Mouse (Mus musculus): Measurements from ENCODE around the gene Plekha8. TPM values are rescaled to one million over a fixed set of nuclear protein-coding genes. Genes with fewer than 3 reads are reported as not detected.

The Plekha8 gene
- polyA plus RNA-seq, 2 experiments: 1.7 to 2.6 TPM

- ATAC-seq (ENCODE audit: insufficient read depth) (no peak), DNase-seq (ENCODE audit: low read depth in 3 of 3, low spot score in 3 of 3) (no peak)
- Histone ChIP-seq H3K9ac (replicated peaks) (no peak overlapping the region), H3K27me3 (ENCODE audit: control insufficient read depth, insufficient read depth, low read length) (peaks cover 12% of the 10 kb centered on the region), H3K36me3 (replicated peaks; ENCODE audit: control insufficient read depth, insufficient read depth, low read depth) (no peaks in the 10 kb centered on the region), H3K4me2 (ENCODE audit: low read depth) (no peak overlapping the region), H3K9me3 (ENCODE audit: control insufficient read depth, low read length) (no peaks in the 10 kb centered on the region), H3K4me1 (replicated peaks; ENCODE audit: control insufficient read depth in 2 of 2, insufficient read depth in 2 of 2, low read length in 1 of 2) (peaks cover 4 to 12% of the 10 kb centered on the region in 2 experiments; a peak in 3 of 4 replicates), H3K4me3 (ENCODE audit: insufficient read depth in 1 of 2, low read depth in 2 of 2, low read length in 2 of 2) (no peak overlapping the region), H3K27ac (no peak overlapping the region)
- WGBS (ENCODE audit: insufficient replicate concordance): 66% methylated on average over 4 of the region's 4 CpGs
- no peak for TF ChIP-seq CTCF (IDR thresholded peaks at IDR 0.05; ENCODE audit: low read depth)
- no peak for TF ChIP-seq EP300 (IDR thresholded peaks at IDR 0.05; ENCODE audit: low read depth)
Measured at GRCm38 (mm10) chr6:54684085-54684484, 89.2 kb downstream of the Plekha8 start.

GRCm38 (mm10) chr6:54685103-54685502 is 90.2 kb downstream of the Plekha8 start:
- no peaks in the 10 kb centered on the region for H3K9me3 ChIP-seq (ENCODE audit: control insufficient read depth, low read length)
- ATAC-seq (ENCODE audit: insufficient read depth) (no peak), DNase-seq (ENCODE audit: low read depth in 3 of 3, low spot score in 3 of 3) (no peak)
- no peak overlapping the region for H3K27ac ChIP-seq
- WGBS (ENCODE audit: insufficient replicate concordance): 39% methylated on average over 5 of the region's 5 CpGs
- no peak overlapping the region for H3K9ac ChIP-seq (replicated peaks)
- no peak overlapping the region for H3K4me3 ChIP-seq (ENCODE audit: insufficient read depth in 1 of 2, low read depth in 2 of 2, low read length in 2 of 2)
- H3K4me2 ChIP-seq (ENCODE audit: low read depth): no peak overlapping the region
- H3K4me1 ChIP-seq (replicated peaks; ENCODE audit: control insufficient read depth in 2 of 2, insufficient read depth in 2 of 2, low read length in 1 of 2): peaks cover 4 to 9% of the 10 kb centered on the region in 2 experiments; a peak in 3 of 4 replicates
- H3K36me3 ChIP-seq (replicated peaks; ENCODE audit: control insufficient read depth, insufficient read depth, low read depth): no peaks in the 10 kb centered on the region
- peaks cover 12% of the 10 kb centered on the region for H3K27me3 ChIP-seq (ENCODE audit: control insufficient read depth, insufficient read depth, low read length)
- no peak for TF ChIP-seq CTCF (IDR thresholded peaks at IDR 0.05; ENCODE audit: low read depth)
- no peak for TF ChIP-seq EP300 (IDR thresholded peaks at IDR 0.05; ENCODE audit: low read depth)

GRCm38 (mm10) chr6:54685716-54686395 is 90.9 kb downstream of the Plekha8 start:
- Histone ChIP-seq H3K9ac (replicated peaks) (no peak overlapping the region), H3K27ac (no peak overlapping the region), H3K4me2 (ENCODE audit: low read depth) (no peak overlapping the region; the same call in 1 of the 2 replicates), H3K9me3 (ENCODE audit: control insufficient read depth, low read length) (no peaks in the 10 kb centered on the region), H3K36me3 (replicated peaks; ENCODE audit: control insufficient read depth, insufficient read depth, low read depth) (no peaks in the 10 kb centered on the region), H3K27me3 (ENCODE audit: control insufficient read depth, insufficient read depth, low read length) (peaks cover 12% of the 10 kb centered on the region), H3K4me1 (replicated peaks; ENCODE audit: control insufficient read depth in 2 of 2, insufficient read depth in 2 of 2, low read length in 1 of 2) (peaks cover 3 to 7% of the 10 kb centered on the region in 2 experiments; a peak in 3 of 4 replicates), H3K4me3 (ENCODE audit: insufficient read depth in 1 of 2, low read depth in 2 of 2, low read length in 2 of 2) (no peak overlapping the region)
- TF ChIP-seq CTCF (IDR thresholded peaks at IDR 0.05; ENCODE audit: low read depth) (no peak), EP300 (IDR thresholded peaks at IDR 0.05; ENCODE audit: low read depth) (peak; percentile 23; the same call in 1 of the 2 replicates)
- no peak for DNase-seq (ENCODE audit: low read depth in 3 of 3, low spot score in 3 of 3)
- ATAC-seq (ENCODE audit: insufficient read depth): no peak
- 29% methylated on average over 14 of the region's 14 CpGs for WGBS (ENCODE audit: insufficient replicate concordance)

- 76% methylated on average over 21 of the region's 21 CpGs for WGBS (ENCODE audit: insufficient replicate concordance)
- no peak overlapping the region for H3K4me2 ChIP-seq (ENCODE audit: low read depth)
- H3K4me1 ChIP-seq (replicated peaks; ENCODE audit: control insufficient read depth in 2 of 2, insufficient read depth in 2 of 2, low read length in 1 of 2): peaks cover 0 to 3% of the 10 kb centered on the region in 2 experiments; a peak in 2 of 4 replicates
- DNase-seq (ENCODE audit: low read depth in 3 of 3, low spot score in 3 of 3) (no peak), ATAC-seq (ENCODE audit: insufficient read depth) (no peak)
- no peak overlapping the region for H3K9ac ChIP-seq (replicated peaks)
- no peak overlapping the region for H3K4me3 ChIP-seq (ENCODE audit: insufficient read depth in 1 of 2, low read depth in 2 of 2, low read length in 2 of 2)
- H3K9me3 ChIP-seq (ENCODE audit: control insufficient read depth, low read length): no peaks in the 10 kb centered on the region
- TF ChIP-seq CTCF (IDR thresholded peaks at IDR 0.05; ENCODE audit: low read depth) (no peak), EP300 (IDR thresholded peaks at IDR 0.05; ENCODE audit: low read depth) (no peak)
- H3K36me3 ChIP-seq (replicated peaks; ENCODE audit: control insufficient read depth, insufficient read depth, low read depth): no peaks in the 10 kb centered on the region
- H3K27me3 ChIP-seq (ENCODE audit: control insufficient read depth, insufficient read depth, low read length): peaks cover 11% of the 10 kb centered on the region
- no peak overlapping the region for H3K27ac ChIP-seq
Measured at GRCm38 (mm10) chr6:54686946-54687737, 92.2 kb downstream of the Plekha8 start.

Measured in liver, embryonic 14.5 days (tissue).